Mouse (Mus musculus) hindbrain, embryonic 16.5 days (tissue): ENCODE measurements at regions not wholly inside any gene's neighbourhood (a gene's known extent, or its start where the extent isn't known, plus 50 kb on each side); places are given as distances from the start of the nearest gene placed in this dataset.
A peak's percentile ranks its signal among the peaks of the same experiment; 100 is the strongest.

Experiments
- ATAC-seq: fragments of 200-750 bp; cut with Nextera tagmentation; 2 replicates; pipeline ENCODE4 v1.8.0; 2017; ENCODE audit warnings: moderate TSS enrichment, moderate library complexity
- H3K27ac ChIP-seq: fragments of 300-500 bp; sonication (generic); 2 replicates; pipeline ENCODE4 v1.5.1; 2014; ENCODE audit warnings: low read depth, mild to moderate bottlenecking, control low read depth, low read length, moderate library complexity
- H3K27me3 ChIP-seq: fragments of 300-500 bp; sonication (generic); replicated peaks from 2 replicates; pipeline ENCODE4 v1.6.1; 2014; ENCODE audit warnings: low read length; ENCODE audit not compliant: control insufficient read depth, insufficient read depth
- H3K36me3 ChIP-seq: fragments of 300-500 bp; sonication (generic); 2 replicates; pipeline ENCODE4 v1.6.1; 2014; ENCODE audit warnings: mild to moderate bottlenecking, low read length, moderate library complexity, mixed read lengths; ENCODE audit not compliant: control insufficient read depth, insufficient read depth
- H3K4me1 ChIP-seq: fragments of 300-500 bp; sonication (generic); 2 replicates; pipeline ENCODE4 v1.6.1; 2014; ENCODE audit warnings: low read depth, low read length; ENCODE audit not compliant: control insufficient read depth, insufficient read depth
- H3K4me2 ChIP-seq: fragments of 300-500 bp; sonication (generic); 2 replicates; pipeline ENCODE4 v1.6.1; 2014; ENCODE audit warnings: mild to moderate bottlenecking, low read length, control low read depth, moderate library complexity
- H3K4me3 ChIP-seq: fragments of 300-500 bp; sonication (generic); 2 replicates; pipeline ENCODE4 v1.5.1; 2014; ENCODE audit warnings: mild to moderate bottlenecking, low read length, control low read depth, moderate library complexity
- H3K9ac ChIP-seq: fragments of 300-500 bp; sonication (generic); 2 replicates; pipeline ENCODE4 v1.6.1; 2014; ENCODE audit warnings: low read depth, mild to moderate bottlenecking, control low read depth, low read length, moderate library complexity
- H3K9me3 ChIP-seq: fragments of 300-500 bp; sonication (generic); 2 replicates; pipeline ENCODE4 v1.6.1; 2014; ENCODE audit warnings: mild to moderate bottlenecking, low read length, moderate library complexity; ENCODE audit not compliant: control insufficient read depth
- WGBS: fragments of 180-500 bp; shearing (Covaris S2); extraction: QIAGEN DNeasy Blood & Tissue Kit; methylation state at CpG from one replicate; pipeline ENCODE4 v1.1.7; 2014; 5-methylcytosine and 5-hydroxymethylcytosine counted together

DNA sequence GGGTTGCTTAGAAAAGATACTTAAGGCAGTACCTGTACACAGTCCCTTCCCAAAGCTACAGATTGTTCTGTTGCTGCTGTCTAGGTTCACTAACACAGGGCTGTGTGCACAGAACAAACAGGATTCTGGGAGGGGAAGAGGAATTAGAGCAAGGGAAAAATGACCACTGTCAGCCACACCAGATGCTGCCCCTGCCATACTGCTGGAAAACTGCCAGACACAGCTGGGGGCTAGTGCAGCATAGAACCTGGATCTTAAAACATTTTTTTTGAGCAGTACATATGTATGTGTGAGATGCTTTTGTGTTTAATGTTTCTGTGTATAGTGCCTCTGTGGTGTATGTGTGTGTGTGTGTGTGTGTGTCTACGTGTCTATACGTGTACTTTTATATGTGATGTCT lies 291.7 kb upstream of the Myt1l start:
- H3K4me1 ChIP-seq: peaks cover 35% of the 10 kb centered on the region

GRCm38 (mm10) chr12:29237516-29237915 lies 290.7 kb upstream of the Myt1l start:
- no peaks in the 10 kb centered on the region for H3K9me3 ChIP-seq
- H3K27ac ChIP-seq: no peak overlapping the region
- no peak overlapping the region for H3K4me3 ChIP-seq
- no peaks in the 10 kb centered on the region for H3K36me3 ChIP-seq
- no peak overlapping the region for H3K4me2 ChIP-seq
- WGBS: 33% methylated on average over 5 of the region's 5 CpGs
- no peak for ATAC-seq
- H3K4me1 ChIP-seq: peaks cover 28% of the 10 kb centered on the region
- H3K9ac ChIP-seq: no peak overlapping the region
- H3K27me3 ChIP-seq: no peaks in the 10 kb centered on the region

More for the DNA sequence above, 291.7 kb upstream of the Myt1l start:
- no peak for ATAC-seq
- Histone ChIP-seq H3K27me3 (no peaks in the 10 kb centered on the region), H3K4me3 (no peak overlapping the region), H3K9me3 (no peaks in the 10 kb centered on the region), H3K36me3 (no peaks in the 10 kb centered on the region), H3K9ac (no peak overlapping the region), H3K4me2 (no peak overlapping the region), H3K27ac (no peak overlapping the region)
- 84% methylated on average over 2 of the region's 2 CpGs for WGBS

- Histone ChIP-seq H3K9me3 (no peaks in the 10 kb centered on the region), H3K27ac (peak overlapping the region; percentile 49), H3K4me1 (peaks cover 15% of the 10 kb centered on the region), H3K4me2 (no peak overlapping the region), H3K9ac (peak overlapping the region; percentile 5; the same call in 1 of the 2 replicates), H3K4me3 (no peak overlapping the region), H3K36me3 (no peaks in the 10 kb centered on the region), H3K27me3 (no peaks in the 10 kb centered on the region)
- 74% methylated on average over 3 of the region's 3 CpGs for WGBS
- no peak for ATAC-seq
These were observed 288.7 kb upstream of the Myt1l start for GRCm38 (mm10) chr12:29239482-29239881.

DNA sequence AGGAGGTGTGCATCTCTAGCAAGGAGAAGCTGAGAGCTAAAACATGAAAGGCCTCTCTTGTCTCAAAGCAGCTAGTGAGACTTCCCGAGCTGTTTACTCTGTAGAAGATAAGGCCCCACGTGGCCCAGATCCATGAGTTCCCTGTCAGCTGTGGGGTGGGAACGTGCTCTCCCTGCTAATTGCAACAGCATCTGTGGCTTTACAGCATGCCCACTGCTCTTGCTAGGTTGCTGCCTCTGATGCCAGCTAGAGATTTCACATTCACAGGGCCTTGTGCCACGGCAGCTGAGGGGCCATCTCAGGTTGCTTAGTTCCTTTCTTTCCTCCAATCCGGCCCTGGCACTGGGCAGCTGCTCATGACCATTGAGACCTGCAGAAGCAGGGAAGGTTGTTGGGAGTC lies 288.2 kb upstream of the Myt1l start:
- Histone ChIP-seq H3K9ac (peak overlapping the region; percentile 5; the same call in 1 of the 2 replicates), H3K27ac (peak overlapping the region; percentile 49), H3K27me3 (no peaks in the 10 kb centered on the region), H3K9me3 (no peaks in the 10 kb centered on the region), H3K4me2 (no peak overlapping the region), H3K4me1 (peaks cover 15% of the 10 kb centered on the region), H3K36me3 (no peaks in the 10 kb centered on the region), H3K4me3 (no peak overlapping the region)
- 28% methylated on average over 5 of the region's 5 CpGs for WGBS
- peak; percentile 85 for ATAC-seq

DNA sequence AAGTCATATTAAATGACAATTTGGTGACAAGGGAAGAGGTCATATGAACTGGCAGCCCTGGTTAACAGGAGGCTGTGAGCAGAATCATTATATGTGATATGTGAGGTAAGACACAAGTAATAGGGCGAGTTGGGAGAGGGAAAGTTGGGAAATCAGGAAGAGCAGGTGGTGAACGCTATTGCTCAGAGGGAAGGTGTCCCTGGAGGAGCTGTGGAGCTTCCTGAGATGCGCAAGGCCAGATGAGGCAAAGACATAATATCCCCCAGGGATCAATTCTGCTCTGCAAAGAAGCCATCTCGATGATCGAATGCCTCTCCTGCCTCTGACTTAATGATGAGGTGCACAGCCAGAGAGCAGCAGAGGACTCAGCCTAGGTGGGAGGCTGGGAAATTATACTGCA lies 285.1 kb upstream of the Myt1l start:
- Histone ChIP-seq H3K9ac (no peak overlapping the region), H3K27me3 (no peaks in the 10 kb centered on the region), H3K36me3 (no peaks in the 10 kb centered on the region), H3K27ac (no peak overlapping the region), H3K4me1 (peaks cover 25% of the 10 kb centered on the region), H3K9me3 (no peaks in the 10 kb centered on the region), H3K4me2 (no peak overlapping the region), H3K4me3 (no peak overlapping the region)
- no peak for ATAC-seq
- 50% methylated on average over 5 of the region's 5 CpGs for WGBS

DNA sequence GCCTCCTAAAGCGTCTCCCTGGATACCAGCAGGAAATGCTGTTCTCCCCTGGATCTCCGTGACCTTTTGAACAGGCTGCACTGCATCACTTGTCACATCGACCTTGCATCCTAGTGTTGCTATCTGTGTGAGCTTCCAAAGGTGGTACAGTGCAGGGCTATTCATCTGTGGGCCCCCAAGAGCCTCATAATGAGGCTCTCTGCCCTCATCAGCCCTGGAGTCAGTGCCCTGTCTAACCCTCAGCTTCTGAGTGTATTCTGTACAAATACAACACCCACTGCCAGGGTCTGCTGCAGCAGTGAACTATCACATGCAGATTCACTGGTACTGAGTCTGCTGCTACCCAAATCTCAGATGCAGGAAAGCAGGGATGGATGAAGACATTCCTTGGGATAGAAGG lies 282.1 kb upstream of the Myt1l start:
- no peaks in the 10 kb centered on the region for H3K36me3 ChIP-seq
- no peaks in the 10 kb centered on the region for H3K9me3 ChIP-seq
- no peak overlapping the region for H3K4me3 ChIP-seq
- H3K9ac ChIP-seq: no peak overlapping the region
- no peak overlapping the region for H3K4me2 ChIP-seq
- 0 out of 2 replicates have a peak overlapping the region, but pooled peaks have one; percentile 3 for H3K27ac ChIP-seq
- H3K27me3 ChIP-seq: no peaks in the 10 kb centered on the region
- no peak for ATAC-seq
- H3K4me1 ChIP-seq: peaks cover 12% of the 10 kb centered on the region
- WGBS: 31% methylated on average over 3 of the region's 3 CpGs

DNA sequence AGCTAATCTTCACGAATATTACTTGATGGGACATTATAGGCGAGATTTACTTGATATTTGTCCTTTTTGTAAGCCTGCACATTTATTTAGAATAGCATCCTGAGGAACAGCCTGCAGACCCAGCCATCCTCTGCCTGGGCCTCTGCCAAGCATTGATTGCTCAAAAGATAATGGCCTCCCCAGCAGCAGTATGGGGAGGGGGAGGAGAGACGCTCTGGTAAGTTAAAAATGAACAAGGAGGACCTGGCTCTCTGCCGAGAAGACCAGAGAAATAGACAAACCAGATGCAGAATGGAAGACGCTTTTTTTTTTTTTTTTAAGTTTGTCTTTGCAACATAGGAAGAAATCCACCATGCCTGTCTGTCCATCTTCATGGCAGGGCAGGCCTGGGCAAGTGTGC lies 280.8 kb upstream of the Myt1l start:
- no peaks in the 10 kb centered on the region for H3K9me3 ChIP-seq
- no peaks in the 10 kb centered on the region for H3K36me3 ChIP-seq
- WGBS: 34% methylated on average over 5 of the region's 5 CpGs
- H3K9ac ChIP-seq: no peak overlapping the region
- no peak for ATAC-seq
- no peak overlapping the region for H3K4me2 ChIP-seq
- H3K27ac ChIP-seq: peak overlapping the region; percentile 24; the same call in 1 of the 2 replicates
- peaks cover 12% of the 10 kb centered on the region for H3K4me1 ChIP-seq
- no peaks in the 10 kb centered on the region for H3K27me3 ChIP-seq
- no peak overlapping the region for H3K4me3 ChIP-seq

GRCm38 (mm10) chr12:29248459-29248858 lies 279.7 kb upstream of the Myt1l start:
- Histone ChIP-seq H3K9me3 (no peaks in the 10 kb centered on the region), H3K4me3 (no peak overlapping the region), H3K4me1 (peaks cover 12% of the 10 kb centered on the region), H3K9ac (no peak overlapping the region), H3K27ac (no peak overlapping the region), H3K36me3 (no peaks in the 10 kb centered on the region), H3K4me2 (no peak overlapping the region), H3K27me3 (no peaks in the 10 kb centered on the region)
- ATAC-seq: no peak
- 85% methylated on average over 10 of the region's 10 CpGs for WGBS

GRCm38 (mm10) chr12:29256103-29256502 lies 272.1 kb upstream of the Myt1l start:
- WGBS: 91% methylated on average over 4 of the region's 4 CpGs
- Histone ChIP-seq H3K36me3 (no peaks in the 10 kb centered on the region), H3K4me2 (no peak overlapping the region), H3K9ac (no peak overlapping the region), H3K9me3 (no peaks in the 10 kb centered on the region), H3K27me3 (no peaks in the 10 kb centered on the region), H3K27ac (no peak overlapping the region), H3K4me3 (no peak overlapping the region), H3K4me1 (peaks cover 23% of the 10 kb centered on the region)
- ATAC-seq: no peak
